Mouse (Mus musculus) heart, postnatal 10 days (tissue): ENCODE measurements around the gene Sptssb. TPM values are rescaled to one million over a fixed set of nuclear protein-coding genes. Genes with fewer than 3 reads are reported as not detected.

Experiments used
- DNase-seq, 2 experiments: peaks; one replicate each; pipeline ENCODE4 v3.0.0; 2021
- intact Hi-C: fragments of 180-260 bp; cut with DNase I; formaldehyde crosslinking; loops from one replicate; pipeline ENCODE4 v1.15.1; 2025
- total RNA-seq, 2 experiments: library from RNA; stranded (reverse); gene quantifications; 2 replicates each; pipeline ENCODE4 v1.2.3; 2021

The Sptssb gene
- total RNA-seq, 2 experiments from 2014 or later, result not detected

GRCm38 (mm10) chr3:69860589-69861521, 1.1 kb upstream of the Sptssb start:
- intact Hi-C loops, result no loop called here
- peak; percentile 8 to 15 for DNase-seq

- intact Hi-C loops, result no loop called here
- no peak for DNase-seq
These were observed 20.3 kb downstream of the Sptssb start for GRCm38 (mm10) chr3:69839485-69839884.

- DNase-seq, result no peak
- intact Hi-C loops, result no loop called here
These were observed 30.2 kb downstream of the Sptssb start for GRCm38 (mm10) chr3:69829532-69829931.

- intact Hi-C loops, result no loop called here
- DNase-seq, result no peak
These were observed 35.2 kb downstream of the Sptssb start for GRCm38 (mm10) chr3:69824536-69824935.

GRCm38 (mm10) chr3:69820614-69821013, 39.1 kb downstream of the Sptssb start:
- intact Hi-C loops, result no loop called here
- DNase-seq, result no peak

GRCm38 (mm10) chr3:69819851-69820200, 39.9 kb downstream of the Sptssb start:
- intact Hi-C loops, result no loop called here
- DNase-seq, result no peak

- DNase-seq, result no peak
- intact Hi-C loops, result no loop called here
These were observed 40.4 kb downstream of the Sptssb start for GRCm38 (mm10) chr3:69819146-69819850.

GRCm38 (mm10) chr3:69818466-69818865, 41.3 kb downstream of the Sptssb start:
- intact Hi-C loops, result no loop called here
- no peak for DNase-seq

GRCm38 (mm10) chr3:69816547-69816946, 43.2 kb downstream of the Sptssb start:
- no peak for DNase-seq
- intact Hi-C loops, result no loop called here

GRCm38 (mm10) chr3:69813005-69813695, 46.6 kb downstream of the Sptssb start:
- intact Hi-C loops, result no loop called here
- DNase-seq, result no peak

- intact Hi-C loops, result no loop called here
- DNase-seq, result no peak
These were observed 47.3 kb downstream of the Sptssb start for GRCm38 (mm10) chr3:69812442-69812841.

GRCm38 (mm10) chr3:69808479-69808878, 51.3 kb downstream of the Sptssb start:
- intact Hi-C loops, result no loop called here
- DNase-seq, result no peak

- intact Hi-C loops, result no loop called here
- no peak for DNase-seq
These were observed 56.6 kb downstream of the Sptssb start for GRCm38 (mm10) chr3:69803137-69803536.

GRCm38 (mm10) chr3:69800829-69801384, 58.8 kb downstream of the Sptssb start:
- no peak for DNase-seq
- intact Hi-C loops, result no loop called here

GRCm38 (mm10) chr3:69799096-69799495, 60.6 kb downstream of the Sptssb start:
- no peak for DNase-seq
- intact Hi-C loops, result no loop called here

GRCm38 (mm10) chr3:69797969-69798368, 61.8 kb downstream of the Sptssb start:
- intact Hi-C loops, result no loop called here
- DNase-seq, result no peak

GRCm38 (mm10) chr3:69797533-69797932, 62.2 kb downstream of the Sptssb start:
- no peak for DNase-seq

GRCm38 (mm10) chr3:69792823-69793417, 66.8 kb downstream of the Sptssb start:
- DNase-seq, result no peak
- intact Hi-C loops, result no loop called here

More at GRCm38 (mm10) chr3:69797533-69797932, 62.2 kb downstream of the Sptssb start:
- intact Hi-C loops, result no loop called here

GRCm38 (mm10) chr3:69779246-69779796, 80.4 kb downstream of the Sptssb start:
- DNase-seq, result no peak
- intact Hi-C loops, result no loop called here

- intact Hi-C loops, result no loop called here
These were observed 86.4 kb downstream of the Sptssb start for GRCm38 (mm10) chr3:69773356-69773755.

More at GRCm38 (mm10) chr3:69773356-69773755, 86.4 kb downstream of the Sptssb start:
- DNase-seq, result no peak
